Mouse (Mus musculus) liver, embryonic 15.5 days (tissue): ENCODE results near the gene Mucl3. TPM values are rescaled to one million over a fixed set of nuclear protein-coding genes. Genes with fewer than 3 reads are reported as not detected.

ENCODE experiments used
- ATAC-seq: fragments of 200-750 bp; cut with Nextera tagmentation; 2 replicates; pipeline ENCODE4 v1.8.0; 2017; ENCODE audit warnings: moderate number of reproducible peaks, mild to moderate bottlenecking, moderate library complexity; ENCODE audit not compliant: insufficient read depth
- H3K27ac ChIP-seq: fragments of 300-500 bp; sonication (generic); replicated peaks from 2 replicates; pipeline ENCODE4 v1.5.1; 2015; ENCODE audit warnings: mild to moderate bottlenecking, inconsistent platforms
- H3K27me3 ChIP-seq: fragments of 300-500 bp; sonication (generic); 2 replicates; pipeline ENCODE4 v1.6.1; 2015; ENCODE audit warnings: mild to moderate bottlenecking, inconsistent platforms
- H3K36me3 ChIP-seq: fragments of 300-500 bp; sonication (generic); replicated peaks from 2 replicates; pipeline ENCODE4 v1.6.1; 2015; ENCODE audit warnings: moderate library complexity, mild to moderate bottlenecking, inconsistent platforms
- H3K4me1 ChIP-seq: fragments of 300-500 bp; sonication (generic); replicated peaks from 2 replicates; pipeline ENCODE4 v1.6.1; 2015; ENCODE audit warnings: inconsistent platforms
- H3K4me2 ChIP-seq: fragments of 300-500 bp; sonication (generic); 2 replicates; pipeline ENCODE4 v1.6.1; 2015; ENCODE audit warnings: moderate library complexity, mild to moderate bottlenecking, inconsistent platforms
- H3K4me3 ChIP-seq: fragments of 300-500 bp; sonication (generic); replicated peaks from 2 replicates; pipeline ENCODE4 v1.5.1; 2015; ENCODE audit warnings: mild to moderate bottlenecking, inconsistent platforms
- H3K9ac ChIP-seq: fragments of 300-500 bp; sonication (generic); 2 replicates; pipeline ENCODE4 v1.6.1; 2015; ENCODE audit warnings: moderate library complexity, mild to moderate bottlenecking, inconsistent platforms
- H3K9me3 ChIP-seq: fragments of 300-500 bp; sonication (generic); replicated peaks from 2 replicates; pipeline ENCODE4 v1.6.1; 2016; ENCODE audit warnings: inconsistent platforms
- WGBS: fragments of 180-500 bp; shearing (Covaris S2); methylation state at CpG from one replicate; pipeline ENCODE4 v1.1.7; 2015; ENCODE audit warnings: mixed read lengths; ENCODE audit not compliant: insufficient replicate concordance; 5-methylcytosine and 5-hydroxymethylcytosine counted together
- polyA plus RNA-seq: library from polyadenylated mRNA; unstranded; fragments of >200 nt; fragmentation: Nextera tagmentation; extraction: Ambion mirVana; gene quantifications from 2 replicates; pipeline ENCODE4 v1.2.1, GENCODE M21; 2015

Mucl3 gene
- 0.03 and 0.05 TPM in 2 replicates for polyA plus RNA-seq

DNA sequence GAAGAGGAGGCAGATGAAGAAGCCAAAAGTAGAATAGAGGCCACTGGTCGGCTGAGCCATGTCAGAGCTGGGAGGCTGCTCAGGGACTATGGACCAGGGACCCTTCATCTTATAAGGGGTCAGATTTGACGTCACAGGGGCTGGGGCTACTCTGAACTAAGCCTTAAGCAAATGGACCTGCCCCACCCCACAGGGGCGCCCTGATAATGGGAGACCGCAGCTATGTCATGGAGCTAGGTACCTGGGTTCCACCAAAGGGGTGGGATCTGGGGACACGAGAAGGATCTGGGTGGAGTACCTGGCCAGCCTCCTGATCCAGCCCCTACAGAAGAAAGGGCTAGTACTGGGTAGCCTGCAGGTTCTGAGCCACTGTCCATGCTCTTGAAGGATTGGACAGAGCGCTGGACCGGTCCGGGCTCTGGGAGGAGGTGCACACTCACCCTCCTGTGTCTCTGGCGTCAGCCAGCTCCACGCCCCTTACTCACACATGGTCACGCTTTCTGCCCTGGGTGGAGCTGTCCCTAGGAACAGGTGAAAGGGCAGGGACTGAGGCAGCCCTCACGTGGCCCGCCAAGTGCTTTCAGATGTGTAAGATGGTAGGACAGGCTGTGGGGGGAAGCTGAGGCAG, at the start of gene Mucl3:
Mucl3 (minus strand) TSS at position 87 of the 628 bp plus-strand sequence.
- ATAC-seq, result no peak
- Histone ChIP-seq H3K27me3 (peaks cover 33% of the 10 kb centered on the region), H3K36me3 (no peaks in the 10 kb centered on the region), H3K4me2 (no peak within 1 kb of the TSS), H3K4me1 (no peaks in the 10 kb centered on the region), H3K9me3 (no peaks in the 10 kb centered on the region), H3K4me3 (no peak within 1 kb of the TSS), H3K27ac (no peak within 1 kb of the TSS), H3K9ac (no peak within 1 kb of the TSS)
- 54% methylated on average over 13 of the region's 13 CpGs for WGBS

DNA sequence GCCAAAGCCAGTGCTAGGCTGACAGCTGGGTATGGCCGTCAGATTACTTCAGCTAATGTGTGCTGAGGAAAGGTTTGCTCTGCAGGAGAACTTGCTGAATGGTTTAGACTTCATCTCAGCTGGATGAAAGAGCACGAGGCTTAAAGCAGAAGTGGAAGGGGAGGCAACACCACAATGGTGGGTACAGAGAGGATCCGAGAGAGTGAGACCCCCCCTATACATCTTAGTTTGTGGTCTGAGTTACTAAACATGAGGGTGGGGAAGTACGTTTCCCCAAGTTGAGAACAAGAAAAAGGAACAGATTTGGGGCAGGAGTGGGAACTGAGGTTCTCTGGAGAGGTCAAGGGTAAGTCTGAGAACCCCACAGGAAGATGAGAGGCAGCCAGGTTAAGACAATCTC, 48.9 kb upstream of the Mucl3 start:
- Histone ChIP-seq H3K9ac (no peak overlapping the region), H3K36me3 (no peaks in the 10 kb centered on the region), H3K9me3 (no peaks in the 10 kb centered on the region), H3K4me3 (no peak overlapping the region), H3K4me1 (no peaks in the 10 kb centered on the region), H3K4me2 (no peak overlapping the region), H3K27ac (no peak overlapping the region), H3K27me3 (peaks cover 11% of the 10 kb centered on the region)
- WGBS, result 23% methylated on average over 4 of the region's 4 CpGs
- ATAC-seq, result no peak

DNA sequence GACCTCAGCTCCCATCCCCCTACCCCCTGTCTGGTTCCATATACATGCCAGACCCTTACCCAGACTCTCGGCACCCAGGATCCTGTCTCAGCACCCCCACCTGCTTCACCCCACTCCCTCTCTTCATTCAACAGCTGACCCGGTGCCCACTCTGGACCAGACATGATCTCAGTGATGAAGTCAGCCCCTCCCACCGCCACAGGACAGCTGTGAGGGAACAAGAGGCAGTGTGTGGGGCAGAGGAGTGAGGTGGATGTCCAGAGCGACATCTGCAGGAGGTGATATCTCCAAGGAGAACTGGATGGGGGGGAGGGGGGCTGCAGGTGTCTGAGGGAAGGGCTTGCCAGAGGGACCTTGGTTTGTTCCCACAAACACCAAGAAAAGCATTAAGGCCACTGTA, 48.3 kb upstream of the Mucl3 start:
- no peak for ATAC-seq
- peaks cover 5% of the 10 kb centered on the region for H3K27me3 ChIP-seq

DNA sequence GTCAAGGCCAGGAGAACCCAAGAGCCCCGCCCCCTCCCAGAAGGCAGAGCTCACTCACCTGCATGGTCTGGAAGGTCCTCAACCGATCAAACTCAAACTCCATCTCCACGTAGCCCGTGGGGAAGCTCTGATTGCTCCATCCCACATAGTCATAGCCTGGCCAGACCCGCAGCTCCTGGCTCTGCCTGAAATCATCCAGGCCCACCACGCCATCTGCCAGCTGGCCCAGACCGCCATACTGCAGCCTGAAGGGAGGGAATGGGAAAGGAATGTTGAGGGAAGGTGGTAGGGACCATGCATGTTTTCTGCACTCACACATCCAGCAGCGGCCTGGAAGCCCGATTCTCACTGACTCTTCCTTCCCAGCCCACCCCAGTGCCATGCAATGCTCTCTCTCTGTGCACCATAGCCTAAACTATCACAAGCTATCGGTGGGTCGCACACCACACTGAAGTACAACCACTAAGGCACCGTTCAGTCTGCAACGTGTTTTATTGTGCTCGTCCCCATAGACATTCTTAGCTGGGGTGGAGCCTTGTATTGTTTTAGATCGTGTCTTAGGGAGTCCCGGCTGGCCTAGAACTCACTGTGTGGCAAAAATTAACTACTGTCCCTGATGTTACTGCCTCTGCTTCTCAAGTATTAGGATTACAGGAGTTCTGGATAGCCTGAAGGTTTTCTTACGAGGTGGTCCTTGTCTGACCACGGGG, 46.6 kb upstream of the Mucl3 start:
- no peak for ATAC-seq
- H3K4me1 ChIP-seq, result no peaks in the 10 kb centered on the region
- no peak overlapping the region for H3K27ac ChIP-seq
- H3K9me3 ChIP-seq, result no peaks in the 10 kb centered on the region
- peaks cover 9% of the 10 kb centered on the region for H3K27me3 ChIP-seq
- no peaks in the 10 kb centered on the region for H3K36me3 ChIP-seq
- no peak overlapping the region for H3K4me2 ChIP-seq
- WGBS, result 69% methylated on average over 18 of the region's 18 CpGs
- H3K4me3 ChIP-seq, result no peak overlapping the region
- H3K9ac ChIP-seq, result no peak overlapping the region

More for the DNA sequence above, 48.3 kb upstream of the Mucl3 start:
- Histone ChIP-seq H3K9ac (no peak overlapping the region), H3K4me2 (no peak overlapping the region), H3K4me3 (no peak overlapping the region), H3K36me3 (no peaks in the 10 kb centered on the region), H3K4me1 (no peaks in the 10 kb centered on the region), H3K9me3 (no peaks in the 10 kb centered on the region), H3K27ac (no peak overlapping the region)
- WGBS, result 54% methylated on average over 4 of the region's 4 CpGs

DNA sequence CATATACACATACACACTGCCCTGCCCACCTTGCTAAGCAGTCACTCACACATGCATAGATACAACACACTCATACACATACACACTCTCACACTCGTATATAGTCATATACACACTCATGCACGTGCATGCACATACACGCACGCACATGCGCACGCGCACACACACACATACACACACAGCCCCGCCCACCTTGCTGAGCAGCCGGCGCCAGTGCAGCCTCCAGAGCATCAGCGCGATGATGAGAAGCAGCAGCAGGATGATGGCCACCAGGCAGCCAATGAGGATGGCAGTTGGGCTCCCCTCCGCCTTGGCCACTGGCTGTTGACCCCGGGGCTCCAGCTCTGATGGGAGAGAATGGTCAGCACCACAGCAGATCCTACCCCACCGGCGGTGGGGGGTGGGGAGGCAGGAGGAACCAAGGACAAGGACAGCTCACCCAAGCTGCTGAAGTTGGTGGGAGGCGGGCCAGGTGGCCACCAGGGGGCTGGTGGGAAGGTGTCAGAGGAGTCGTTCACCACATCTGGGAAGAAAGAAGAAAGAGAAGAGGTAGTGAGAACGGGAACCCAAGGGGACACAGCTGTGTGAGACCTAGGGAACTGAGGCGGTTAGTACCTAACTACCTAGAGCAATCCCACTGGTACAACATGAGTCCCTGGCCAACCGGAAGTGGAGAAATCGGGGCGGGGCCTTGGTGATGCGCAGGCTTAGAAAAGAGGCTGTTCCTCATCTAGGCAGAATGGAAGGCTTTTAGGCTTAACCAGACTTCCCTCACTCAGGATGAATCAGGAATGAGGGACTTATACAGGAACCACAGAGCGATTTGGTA, 45.1 kb upstream of the Mucl3 start:
- Histone ChIP-seq H3K9me3 (no peaks in the 10 kb centered on the region), H3K4me1 (no peaks in the 10 kb centered on the region), H3K36me3 (no peaks in the 10 kb centered on the region), H3K27me3 (peaks cover 9% of the 10 kb centered on the region), H3K4me2 (no peak overlapping the region), H3K4me3 (no peak overlapping the region), H3K9ac (no peak overlapping the region), H3K27ac (no peak overlapping the region)
- no peak for ATAC-seq
- 69% methylated on average over 25 of the region's 25 CpGs for WGBS

DNA sequence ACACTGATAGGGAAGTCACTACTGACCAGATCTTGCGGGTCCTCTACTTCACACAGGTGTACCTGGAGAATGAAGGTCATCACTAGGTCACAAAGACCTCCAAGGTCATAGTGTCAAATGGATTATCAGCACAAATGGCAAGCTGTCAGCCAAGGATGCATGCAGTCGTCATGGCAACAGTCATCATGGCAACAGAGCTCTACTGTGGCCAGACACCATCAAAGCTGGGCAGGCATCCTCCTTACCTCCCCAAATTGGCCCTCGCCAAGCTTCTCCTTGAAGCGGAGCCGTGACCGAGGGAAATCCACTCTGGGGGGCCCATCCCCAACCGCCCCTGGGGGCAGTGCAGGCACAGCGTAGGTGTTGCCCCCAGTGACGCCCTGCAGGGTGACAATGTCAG, 41.6 kb upstream of the Mucl3 start:
- no peak for ATAC-seq
- H3K27me3 ChIP-seq, result peaks cover 9% of the 10 kb centered on the region
- 51% methylated on average over 9 of the region's 9 CpGs for WGBS
- no peaks in the 10 kb centered on the region for H3K9me3 ChIP-seq
- H3K27ac ChIP-seq, result no peak overlapping the region
- no peaks in the 10 kb centered on the region for H3K36me3 ChIP-seq
- no peak overlapping the region for H3K4me3 ChIP-seq
- no peaks in the 10 kb centered on the region for H3K4me1 ChIP-seq
- H3K4me2 ChIP-seq, result no peak overlapping the region
- no peak overlapping the region for H3K9ac ChIP-seq

DNA sequence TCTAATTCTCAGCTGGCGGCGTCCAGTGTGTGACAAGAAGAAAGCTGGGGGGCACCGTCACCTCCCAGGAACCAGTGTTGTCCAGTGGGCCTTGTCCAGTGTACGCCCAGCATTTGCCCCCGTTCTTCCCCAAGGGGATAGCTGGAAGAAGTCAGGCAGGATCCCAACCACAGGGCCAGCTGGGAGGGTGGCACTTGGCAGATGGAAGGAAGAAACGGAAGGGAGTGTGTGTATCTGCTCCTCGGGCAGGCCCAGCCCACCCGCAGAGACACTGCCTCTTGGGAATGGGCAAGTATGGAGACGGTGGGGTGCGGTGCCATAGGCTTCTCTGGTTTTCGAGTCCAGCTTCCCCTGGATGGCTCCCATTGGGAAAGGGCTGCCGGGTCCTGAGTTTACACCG, 38.5 kb upstream of the Mucl3 start:
- H3K27me3 ChIP-seq, result peaks cover 9% of the 10 kb centered on the region
- no peak for ATAC-seq
- no peaks in the 10 kb centered on the region for H3K36me3 ChIP-seq
- H3K9ac ChIP-seq, result no peak overlapping the region
- no peak overlapping the region for H3K4me3 ChIP-seq
- H3K4me2 ChIP-seq, result no peak overlapping the region
- WGBS, result 72% methylated on average over 13 of the region's 13 CpGs
- H3K9me3 ChIP-seq, result no peaks in the 10 kb centered on the region
- H3K4me1 ChIP-seq, result no peaks in the 10 kb centered on the region
- no peak overlapping the region for H3K27ac ChIP-seq

DNA sequence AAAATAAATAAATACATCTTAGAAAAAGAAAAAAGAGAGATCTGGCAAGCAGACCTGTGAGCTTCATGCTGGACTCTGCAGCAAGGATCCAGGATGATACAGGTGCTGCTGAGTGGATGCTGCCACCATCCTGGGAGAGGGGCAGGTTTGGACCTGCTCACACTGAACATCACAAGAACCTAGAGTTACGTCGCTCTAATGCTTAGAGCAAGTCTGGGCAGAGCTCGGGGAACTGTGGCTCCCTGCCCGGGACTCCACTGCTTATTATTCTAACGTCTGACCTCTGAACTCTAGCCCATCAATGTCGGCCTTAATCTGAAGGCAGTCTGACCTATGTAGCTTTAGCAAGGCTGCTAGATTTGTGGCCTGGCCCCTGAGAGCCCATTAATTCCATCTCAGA, 37.1 kb upstream of the Mucl3 start:
- 48% methylated on average over 6 of the region's 6 CpGs for WGBS
- H3K27me3 ChIP-seq, result peaks cover 5% of the 10 kb centered on the region
- H3K9me3 ChIP-seq, result no peaks in the 10 kb centered on the region
- H3K4me2 ChIP-seq, result no peak overlapping the region
- H3K4me1 ChIP-seq, result no peaks in the 10 kb centered on the region
- no peak overlapping the region for H3K9ac ChIP-seq
- no peak overlapping the region for H3K27ac ChIP-seq
- H3K36me3 ChIP-seq, result no peaks in the 10 kb centered on the region
- H3K4me3 ChIP-seq, result no peak overlapping the region
- no peak for ATAC-seq

DNA sequence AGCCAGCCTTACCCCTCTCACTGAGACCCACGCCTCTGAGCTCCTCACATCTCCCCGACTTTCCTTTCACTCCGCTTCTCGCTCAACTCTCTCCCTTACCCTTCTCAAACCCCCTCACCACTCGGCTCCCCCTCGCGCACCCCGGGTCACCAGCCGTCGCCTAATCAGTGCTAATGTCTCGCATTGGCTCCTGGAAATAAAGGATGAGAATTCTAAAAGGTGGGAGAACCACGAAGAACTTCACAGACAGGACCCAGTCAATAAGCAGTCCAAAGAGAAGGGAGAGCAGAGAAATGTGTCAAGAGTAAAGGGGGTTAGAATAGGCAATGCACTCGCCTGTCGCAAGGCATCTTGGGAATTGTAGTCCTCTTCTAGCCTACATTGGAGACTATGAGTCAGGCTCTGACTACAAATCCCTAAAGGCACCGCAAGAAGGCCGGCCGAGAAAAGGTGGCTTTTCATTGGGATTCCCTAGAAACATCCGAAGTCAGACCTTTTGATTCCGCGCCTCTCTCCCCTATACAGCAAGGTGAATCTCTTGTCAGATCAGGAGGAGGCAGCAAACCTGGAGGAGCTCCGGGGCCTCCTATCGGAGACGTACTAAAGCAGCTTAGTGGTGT, 30.0 kb upstream of the Mucl3 start, which contains the start of gene Gtf2h4:
Gtf2h4 (minus strand) TSS at position 324 of the 620 bp plus-strand sequence.
- H3K9me3 ChIP-seq, result no peaks in the 10 kb centered on the region
- WGBS, result 1% methylated on average over 23 of the region's 23 CpGs
- peaks cover 18% of the 10 kb centered on the region for H3K4me1 ChIP-seq
- H3K36me3 ChIP-seq, result 0 out of 2 replicates have a peak, but pooled peaks cover 6% of the 10 kb centered on the region
- peak within 1 kb of the TSS; percentile 74 for H3K9ac ChIP-seq
- H3K27me3 ChIP-seq, result no peaks in the 10 kb centered on the region
- ATAC-seq, result peak; percentile 94
- no peak within 1 kb of the TSS for H3K27ac ChIP-seq
- H3K4me2 ChIP-seq, result peak within 1 kb of the TSS; percentile 82
- peak within 1 kb of the TSS; percentile 71 for H3K4me3 ChIP-seq

DNA sequence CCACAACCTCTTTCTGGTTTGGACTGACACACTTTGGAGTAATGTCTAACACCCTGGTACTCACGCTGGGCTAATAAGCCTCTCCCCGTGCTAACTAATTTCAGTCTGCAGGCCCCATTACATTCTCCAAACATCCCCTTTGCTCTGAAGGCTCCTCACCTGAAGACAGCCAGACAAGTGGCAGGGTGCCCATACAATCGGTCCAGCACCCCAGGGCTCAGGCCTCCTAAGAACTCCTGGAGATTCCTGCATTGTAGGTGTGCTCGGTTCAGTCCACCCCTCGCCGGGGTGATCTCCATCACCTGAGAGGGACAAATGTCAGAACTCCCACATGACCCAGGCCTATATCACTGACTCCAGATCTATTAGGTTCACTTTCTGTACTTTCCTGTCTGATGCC, 29.0 kb upstream of the Mucl3 start:
- peak overlapping the region; percentile 82 for H3K4me2 ChIP-seq
- H3K27ac ChIP-seq, result no peak overlapping the region
- no peak overlapping the region; the same call in 1 of the 2 replicates for H3K9ac ChIP-seq
- peak overlapping the region; percentile 71; the same call in 1 of the 2 replicates for H3K4me3 ChIP-seq
- H3K36me3 ChIP-seq, result 0 out of 2 replicates have a peak, but pooled peaks cover 6% of the 10 kb centered on the region
- H3K9me3 ChIP-seq, result no peaks in the 10 kb centered on the region
- H3K27me3 ChIP-seq, result no peaks in the 10 kb centered on the region
- ATAC-seq, result no peak
- WGBS, result 80% methylated on average over 6 of the region's 6 CpGs
- peaks cover 26% of the 10 kb centered on the region for H3K4me1 ChIP-seq
